Mouse (Mus musculus) ES-Bruce4 (cell line): ENCODE measurements around the gene Ston1.

Source experiments
- CTCF ChIP-seq: IDR thresholded peaks from one replicate; pipeline ENCODE4 v1.8.1; 2011; ENCODE audit warnings: low read depth, low read length
- EP300 ChIP-seq: IDR thresholded peaks from 2 replicates; pipeline ENCODE4 v1.6.1; 2011; ENCODE audit warnings: low read depth, low read length; ENCODE audit not compliant: insufficient read depth
- POLR2A ChIP-seq: IDR thresholded peaks from one replicate; pipeline ENCODE4 v1.8.1; 2011; ENCODE audit warnings: low read length; ENCODE audit not compliant: insufficient read depth

GRCm38 (mm10) chr17:88625931-88626330 is 28.4 kb downstream of the Ston1 start:
- no peak for TF ChIP-seq CTCF
- TF ChIP-seq POLR2A = no peak
- no peak for TF ChIP-seq EP300
